Mouse (Mus musculus) bone marrow macrophage, adult 2 months (primary cell): ENCODE measurements around the gene Eml3. TPM values are rescaled to one million over a fixed set of nuclear protein-coding genes. Genes with fewer than 3 reads are reported as not detected.
A peak's percentile ranks its signal among the peaks of the same experiment; 100 is the strongest.

Experiments used
- H3K27ac ChIP-seq: 2 replicates; pipeline ENCODE4 v1.5.1; 2012; ENCODE audit warnings: low read depth, low read length; ENCODE audit not compliant: insufficient read depth
- H3K4me1 ChIP-seq: 2 replicates; pipeline ENCODE4 v1.6.1; 2012; ENCODE audit warnings: low read length; ENCODE audit not compliant: control insufficient read depth, insufficient read depth
- H3K4me3 ChIP-seq: 2 replicates; pipeline ENCODE4 v1.5.1; 2012; ENCODE audit warnings: mild to moderate bottlenecking, low read length, moderate library complexity; ENCODE audit not compliant: insufficient read depth
- CTCF ChIP-seq: IDR thresholded peaks from 2 replicates; pipeline ENCODE4 v1.5.1; 2012; ENCODE audit warnings: low read depth, mild to moderate bottlenecking, low read length, moderate library complexity
- POLR2A ChIP-seq: IDR thresholded peaks from 2 replicates; pipeline ENCODE4 v1.6.1; 2012; ENCODE audit warnings: mild to moderate bottlenecking, low read depth, low read length, borderline replicate concordance
- polyA plus RNA-seq: library from polyadenylated mRNA; stranded (reverse); fragments of >200 nt; gene quantifications from 2 replicates; pipeline ENCODE4 v1.2.4, GENCODE M21; 2012; ENCODE audit not compliant: missing spikeins, insufficient read depth, insufficient read length

Eml3 gene
- polyA plus RNA-seq, 1 experiment: 33.1 TPM

DNA sequence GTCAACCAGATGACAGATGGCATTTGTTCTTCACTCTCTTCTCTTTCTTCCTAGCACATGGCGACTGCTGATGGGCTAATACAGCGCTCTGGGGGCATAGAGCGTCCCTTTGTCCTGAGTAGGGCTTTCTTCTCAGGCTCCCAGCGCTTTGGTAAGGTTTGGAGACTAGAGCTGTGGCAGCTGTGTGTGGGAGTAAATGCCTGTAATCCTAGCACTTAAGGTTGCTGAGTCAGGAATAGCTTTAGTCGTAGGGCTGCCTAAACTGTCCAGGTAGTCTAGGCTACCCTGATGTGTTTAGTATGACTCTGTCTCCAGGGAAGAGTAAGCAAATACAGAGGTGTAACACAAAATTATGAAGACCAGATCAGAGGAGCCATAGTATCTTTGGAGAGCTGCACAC lies 17.5 kb upstream of the Eml3 start:
- no peaks in the 10 kb centered on the region for H3K4me1 ChIP-seq

DNA sequence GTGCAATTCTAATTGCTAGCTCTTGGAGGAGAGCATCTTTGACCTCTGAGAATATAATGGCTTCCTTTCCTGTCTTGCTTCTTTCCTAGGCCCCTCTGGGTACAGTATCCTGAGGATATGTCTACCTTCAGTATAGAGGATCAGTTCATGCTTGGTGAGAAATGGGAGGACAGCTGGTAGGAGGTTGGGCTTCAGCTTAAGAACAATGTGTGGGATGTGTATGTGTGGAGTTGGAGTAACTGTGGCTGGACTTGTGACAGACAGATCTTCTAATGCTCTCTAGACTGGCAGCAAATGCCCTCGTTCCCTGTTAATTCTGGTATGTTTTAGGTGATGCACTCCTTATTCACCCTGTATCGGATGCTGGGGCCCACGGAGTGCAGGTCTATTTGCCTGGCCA lies 15.1 kb upstream of the Eml3 start:
- Histone ChIP-seq H3K4me3 (no peak overlapping the region), H3K27ac (no peak overlapping the region), H3K4me1 (no peaks in the 10 kb centered on the region)
- TF ChIP-seq POLR2A: no peak
- TF ChIP-seq CTCF: no peak

More for the DNA sequence above, 17.5 kb upstream of the Eml3 start:
- no peak overlapping the region for H3K4me3 ChIP-seq
- no peak overlapping the region for H3K27ac ChIP-seq
- TF ChIP-seq CTCF: no peak
- TF ChIP-seq POLR2A: no peak

DNA sequence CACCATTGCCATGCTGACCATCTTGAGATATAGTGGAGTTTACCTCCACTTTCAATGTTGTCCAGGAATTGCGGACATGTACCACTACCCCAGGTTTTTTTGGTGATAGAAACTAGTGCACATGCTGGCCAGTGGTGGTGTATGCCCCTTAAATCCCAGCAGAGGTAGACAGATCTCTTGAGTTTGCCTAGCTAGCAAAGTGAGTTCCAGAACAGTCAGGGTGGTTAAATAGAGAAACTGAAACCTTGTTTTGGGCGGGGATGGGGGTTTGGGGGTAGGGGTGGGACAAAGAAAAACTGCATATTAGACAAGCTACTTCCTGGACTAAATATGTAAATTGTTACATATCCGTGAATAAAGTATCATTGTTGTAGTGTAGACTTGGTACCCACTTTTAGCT lies 10.4 kb upstream of the Eml3 start:
- Histone ChIP-seq H3K4me1 (peaks cover 15% of the 10 kb centered on the region), H3K27ac (no peak overlapping the region), H3K4me3 (no peak overlapping the region)
- no peak for TF ChIP-seq POLR2A
- no peak for TF ChIP-seq CTCF

GRCm38 (mm10) chr19:8919684-8920072 lies 9.7 kb upstream of the Eml3 start:
- H3K4me3 ChIP-seq: peak overlapping the region; percentile 36; the same call in 1 of the 2 replicates
- TF ChIP-seq POLR2A (no peak), CTCF (no peak)
- peaks cover 15% of the 10 kb centered on the region for H3K4me1 ChIP-seq
- H3K27ac ChIP-seq: peak overlapping the region; percentile 66; the same call in 1 of the 2 replicates

DNA sequence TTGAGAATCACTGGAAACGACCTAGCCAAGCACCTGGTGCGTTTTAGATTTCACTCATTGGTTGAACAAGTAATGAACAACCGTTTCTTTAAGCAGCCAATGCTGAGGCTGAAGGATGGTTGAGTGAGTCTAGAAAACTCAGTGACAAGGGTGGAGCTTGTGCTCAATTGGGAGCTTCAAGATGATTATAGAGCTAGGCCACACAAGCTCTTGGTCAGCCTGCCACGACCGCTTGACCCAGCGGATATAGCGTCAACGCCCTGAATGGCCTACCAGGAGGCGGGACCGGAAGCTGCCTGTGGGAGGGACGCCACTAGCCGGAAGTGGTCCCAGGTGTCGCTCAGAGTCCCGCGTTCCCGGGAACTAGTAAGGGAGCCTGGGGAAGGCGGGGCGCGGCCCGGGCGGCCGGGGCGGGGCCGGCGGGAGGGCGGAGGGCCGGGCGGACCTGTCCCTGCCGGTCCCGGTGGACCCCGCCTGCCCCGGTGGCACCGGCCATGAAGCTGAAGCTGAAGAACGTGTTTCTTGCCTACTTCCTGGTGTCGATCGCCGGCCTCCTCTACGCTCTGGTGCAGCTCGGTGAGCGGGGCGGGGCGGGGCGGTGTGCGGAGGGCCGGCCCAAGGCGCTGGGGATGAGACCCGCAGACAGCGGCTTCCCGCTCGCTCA lies 9.1 kb upstream of the Eml3 start, which contains the start of gene B3gat3:
Gene B3gat3, plus strand, starts transcription at position 302 of the 664 bp plus-strand sequence.
- Histone ChIP-seq H3K4me1 (peaks cover 15% of the 10 kb centered on the region), H3K27ac (peak within 1 kb of the TSS; percentile 68), H3K4me3 (peak within 1 kb of the TSS; percentile 67)
- TF ChIP-seq POLR2A (no peak), CTCF (no peak)

- Histone ChIP-seq H3K4me1 (peaks cover 15% of the 10 kb centered on the region), H3K27ac (peak overlapping the region; percentile 68), H3K4me3 (peak overlapping the region; percentile 67)
- no peak for TF ChIP-seq CTCF
- TF ChIP-seq POLR2A: no peak; the same call in 1 of the 2 replicates
These were observed 8.5 kb upstream of the Eml3 start for GRCm38 (mm10) chr19:8920836-8921291.

- Histone ChIP-seq H3K27ac (no peak overlapping the region), H3K4me3 (no peak overlapping the region), H3K4me1 (peaks cover 15% of the 10 kb centered on the region)
- no peak for TF ChIP-seq CTCF
These were observed 7.6 kb upstream of the Eml3 start for GRCm38 (mm10) chr19:8921741-8922140.

DNA sequence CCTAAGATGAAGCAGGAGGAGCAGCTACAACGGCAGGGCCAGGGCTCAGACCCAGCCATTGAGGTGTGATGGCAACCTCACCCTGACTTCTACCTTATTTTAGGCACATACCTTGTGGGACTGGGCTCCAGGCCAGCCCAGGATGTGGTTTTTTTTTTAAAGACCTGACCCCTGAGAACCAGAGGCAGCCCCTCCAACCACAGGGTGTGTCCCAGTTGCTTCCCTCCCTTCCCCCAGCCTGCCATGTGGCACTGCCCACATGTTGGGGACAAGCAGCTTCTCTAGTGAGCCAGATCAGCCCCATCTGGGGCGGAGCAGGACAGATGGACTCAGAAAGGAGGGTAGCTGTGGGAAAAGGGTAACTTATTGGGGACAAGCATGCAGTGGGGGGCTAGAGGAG lies 2.6 kb upstream of the Eml3 start:
- Histone ChIP-seq H3K27ac (no peak overlapping the region), H3K4me1 (peaks cover 13% of the 10 kb centered on the region), H3K4me3 (no peak overlapping the region)
- TF ChIP-seq CTCF: no peak
- no peak for TF ChIP-seq POLR2A

DNA sequence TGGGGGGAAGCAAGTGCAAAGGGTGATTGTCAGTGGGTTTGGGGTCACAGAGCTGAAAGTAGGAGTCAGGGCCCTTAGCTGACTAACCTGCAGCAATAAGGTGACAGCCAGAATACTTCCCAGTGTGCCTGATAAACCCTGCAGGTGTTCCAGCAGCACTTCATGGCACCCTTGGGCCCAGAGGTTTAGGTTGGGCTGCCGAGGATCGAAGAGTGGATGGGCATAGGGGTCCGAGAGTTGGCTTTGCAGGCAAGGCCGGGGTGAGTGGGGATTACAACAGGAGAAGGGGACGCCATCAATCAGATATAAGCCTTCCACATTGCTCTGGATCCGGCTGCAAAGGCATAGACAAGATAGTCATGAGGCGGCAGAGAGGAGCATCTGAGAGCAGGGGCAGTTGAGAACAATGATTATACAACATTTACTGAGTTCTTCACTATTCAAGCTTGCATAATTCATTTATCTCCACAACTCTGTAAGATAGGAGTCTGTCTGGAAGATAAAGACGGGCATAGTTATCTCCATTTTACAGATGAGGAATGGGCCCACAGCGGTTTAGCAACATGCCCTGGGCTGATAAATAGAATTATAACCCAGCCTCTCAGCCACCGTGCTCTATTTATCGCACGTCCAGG lies 1.3 kb upstream of the Eml3 start:
- TF ChIP-seq CTCF: no peak
- TF ChIP-seq POLR2A: no peak
- Histone ChIP-seq H3K4me1 (peaks cover 6% of the 10 kb centered on the region), H3K4me3 (no peak overlapping the region), H3K27ac (no peak overlapping the region)

- Histone ChIP-seq H3K27ac (no peak overlapping the region), H3K4me1 (peaks cover 6% of the 10 kb centered on the region), H3K4me3 (peak overlapping the region; percentile 79; the same call in 1 of the 2 replicates)
- TF ChIP-seq POLR2A: no peak
- no peak for TF ChIP-seq CTCF
These were observed 596 bp upstream of the Eml3 start for GRCm38 (mm10) chr19:8928689-8929223.
